Mouse (Mus musculus) stomach, embryonic 14.5 days (tissue): Measurements from ENCODE around the gene Hoxc6. TPM values are rescaled to one million over a fixed set of nuclear protein-coding genes. Genes with fewer than 3 reads are reported as not detected.

Source experiments
- ATAC-seq: fragments of 200-750 bp; cut with Nextera tagmentation; 2 replicates; pipeline ENCODE4 v1.8.0; 2017; ENCODE audit warnings: low read depth, moderate TSS enrichment; ENCODE audit not compliant: insufficient number of reproducible peaks, insufficient read depth, low FRiP score
- H3K27ac ChIP-seq: fragments of 300-500 bp; sonication (generic); 2 replicates; pipeline ENCODE4 v1.5.1; 2014; ENCODE audit warnings: mild to moderate bottlenecking, low read length, moderate library complexity, mixed read lengths
- H3K27me3 ChIP-seq: fragments of 300-500 bp; sonication (generic); 2 replicates; pipeline ENCODE4 v1.6.1; 2014; ENCODE audit warnings: low read length, control low read depth, mixed read lengths; ENCODE audit not compliant: control insufficient read depth, insufficient read depth
- H3K36me3 ChIP-seq: fragments of 300-500 bp; sonication (generic); 2 replicates; pipeline ENCODE4 v1.6.1; 2014; ENCODE audit warnings: mild to moderate bottlenecking, control low read depth, low read length, moderate library complexity, mixed read lengths; ENCODE audit not compliant: control insufficient read depth, insufficient read depth
- H3K4me1 ChIP-seq: fragments of 300-500 bp; sonication (generic); 2 replicates; pipeline ENCODE4 v1.6.1; 2014; ENCODE audit warnings: low read length, control low read depth, mixed read lengths; ENCODE audit not compliant: control insufficient read depth, insufficient read depth
- H3K4me2 ChIP-seq: fragments of 300-500 bp; sonication (generic); replicated peaks from 2 replicates; pipeline ENCODE4 v1.6.1; 2014; ENCODE audit warnings: low read depth, low read length, control low read depth
- H3K4me3 ChIP-seq: fragments of 300-500 bp; sonication (generic); 2 replicates; pipeline ENCODE4 v1.5.1; 2014; ENCODE audit warnings: low read depth, low read length, control low read depth
- H3K9ac ChIP-seq: fragments of 300-500 bp; sonication (generic); replicated peaks from 2 replicates; pipeline ENCODE4 v1.6.1; 2014; ENCODE audit warnings: low read depth, mild to moderate bottlenecking, control low read depth, low read length, moderate library complexity, mixed read lengths
- H3K9me3 ChIP-seq: fragments of 300-500 bp; sonication (generic); 2 replicates; pipeline ENCODE4 v1.6.1; 2016; ENCODE audit warnings: low read depth, low read length, control low read depth; ENCODE audit not compliant: control insufficient read depth
- WGBS: fragments of 180-500 bp; shearing (Covaris S2); extraction: QIAGEN DNeasy Blood & Tissue Kit; methylation state at CpG from one replicate; pipeline ENCODE4 v1.1.7; 2014; 5-methylcytosine and 5-hydroxymethylcytosine counted together
- polyA plus RNA-seq: library from polyadenylated mRNA; unstranded; fragments of >200 nt; fragmentation: Nextera tagmentation; extraction: Ambion mirVana; gene quantifications from 2 replicates; pipeline ENCODE4 v1.2.1, GENCODE M21; 2014

The Hoxc6 gene
- polyA plus RNA-seq, result 4.8 and 5.5 TPM in 2 replicates

- H3K4me3 ChIP-seq, result peak within 1 kb of the TSS; percentile 42
- H3K4me2 ChIP-seq, result peak within 1 kb of the TSS; percentile 76
- no peaks in the 10 kb centered on the region for H3K36me3 ChIP-seq
- peaks cover 82% of the 10 kb centered on the region for H3K27me3 ChIP-seq
- ATAC-seq, result no peak
- 2% methylated on average over 19 of the region's 19 CpGs for WGBS
- no peak within 1 kb of the TSS for H3K9ac ChIP-seq
- no peaks in the 10 kb centered on the region for H3K9me3 ChIP-seq
- peaks cover 8% of the 10 kb centered on the region; the same call in 1 of the 2 replicates for H3K4me1 ChIP-seq
- no peak within 1 kb of the TSS for H3K27ac ChIP-seq
Observed at GRCm38 (mm10) chr15:102997939-102998355, at the start of gene Hoxc6. Hoxc6 (plus strand) TSS chr15:102998257.

- no peak for ATAC-seq
- Histone ChIP-seq H3K4me1 (no peaks in the 10 kb centered on the region), H3K4me2 (no peak overlapping the region), H3K27ac (no peak overlapping the region), H3K9me3 (no peaks in the 10 kb centered on the region), H3K4me3 (no peak overlapping the region), H3K36me3 (no peaks in the 10 kb centered on the region), H3K27me3 (peaks cover 82% of the 10 kb centered on the region), H3K9ac (no peak overlapping the region)
- 16% methylated on average over 2 of the region's 2 CpGs for WGBS
Observed at GRCm38 (mm10) chr15:102948842-102949241, 49.2 kb upstream of the Hoxc6 start.

GRCm38 (mm10) chr15:102949696-102950095 lies 48.4 kb upstream of the Hoxc6 start:
- no peak for ATAC-seq
- WGBS, result under 1% methylated on average over 20 of the region's 20 CpGs
- Histone ChIP-seq H3K4me3 (no peak overlapping the region), H3K27ac (no peak overlapping the region), H3K36me3 (no peaks in the 10 kb centered on the region), H3K4me2 (no peak overlapping the region), H3K9me3 (no peaks in the 10 kb centered on the region), H3K9ac (no peak overlapping the region), H3K27me3 (peaks cover 80% of the 10 kb centered on the region), H3K4me1 (no peaks in the 10 kb centered on the region)

- ATAC-seq, result no peak
- 6% methylated on average over 2 of the region's 2 CpGs for WGBS
Observed at GRCm38 (mm10) chr15:102950877-102951276, 47.2 kb upstream of the Hoxc6 start.

GRCm38 (mm10) chr15:102953561-102953960 lies 44.5 kb upstream of the Hoxc6 start:
- H3K27ac ChIP-seq, result no peak overlapping the region
- no peaks in the 10 kb centered on the region for H3K4me1 ChIP-seq
- peaks cover 72% of the 10 kb centered on the region for H3K27me3 ChIP-seq
- no peak overlapping the region for H3K4me3 ChIP-seq
- no peak for ATAC-seq
- 3% methylated on average over 6 of the region's 6 CpGs for WGBS
- H3K36me3 ChIP-seq, result no peaks in the 10 kb centered on the region
- H3K9me3 ChIP-seq, result no peaks in the 10 kb centered on the region
- no peak overlapping the region for H3K9ac ChIP-seq
- H3K4me2 ChIP-seq, result no peak overlapping the region

More at GRCm38 (mm10) chr15:102950877-102951276, 47.2 kb upstream of the Hoxc6 start:
- Histone ChIP-seq H3K27ac (no peak overlapping the region), H3K27me3 (peaks cover 75% of the 10 kb centered on the region), H3K36me3 (no peaks in the 10 kb centered on the region), H3K4me2 (no peak overlapping the region), H3K4me3 (no peak overlapping the region), H3K4me1 (no peaks in the 10 kb centered on the region), H3K9ac (no peak overlapping the region), H3K9me3 (no peaks in the 10 kb centered on the region)

GRCm38 (mm10) chr15:102954192-102955006 lies 43.7 kb upstream of the Hoxc6 start, which contains the start of gene Hoxc11:
Hoxc11 (plus strand) TSS chr15:102954427.
- H3K9ac ChIP-seq, result no peak within 1 kb of the TSS
- peaks cover 69% of the 10 kb centered on the region for H3K27me3 ChIP-seq
- WGBS, result under 1% methylated on average over 57 of the region's 57 CpGs
- no peaks in the 10 kb centered on the region for H3K9me3 ChIP-seq
- ATAC-seq, result no peak
- H3K4me2 ChIP-seq, result no peak within 1 kb of the TSS
- H3K4me1 ChIP-seq, result no peaks in the 10 kb centered on the region
- no peak within 1 kb of the TSS for H3K4me3 ChIP-seq
- H3K36me3 ChIP-seq, result no peaks in the 10 kb centered on the region
- H3K27ac ChIP-seq, result no peak within 1 kb of the TSS

GRCm38 (mm10) chr15:102955007-102955382 lies 43.1 kb upstream of the Hoxc6 start:
- H3K36me3 ChIP-seq, result no peaks in the 10 kb centered on the region
- H3K4me1 ChIP-seq, result no peaks in the 10 kb centered on the region
- H3K27ac ChIP-seq, result no peak overlapping the region
- no peak for ATAC-seq
- no peak overlapping the region for H3K9ac ChIP-seq
- H3K9me3 ChIP-seq, result no peaks in the 10 kb centered on the region
- H3K4me3 ChIP-seq, result no peak overlapping the region
- H3K27me3 ChIP-seq, result peaks cover 70% of the 10 kb centered on the region
- H3K4me2 ChIP-seq, result no peak overlapping the region
- WGBS, result under 1% methylated on average over 28 of the region's 28 CpGs

- H3K27me3 ChIP-seq, result peaks cover 72% of the 10 kb centered on the region
- no peak overlapping the region for H3K27ac ChIP-seq
- no peak overlapping the region for H3K9ac ChIP-seq
- under 1% methylated on average over 40 of the region's 40 CpGs for WGBS
- ATAC-seq, result no peak
- H3K36me3 ChIP-seq, result no peaks in the 10 kb centered on the region
- H3K9me3 ChIP-seq, result no peaks in the 10 kb centered on the region
- H3K4me2 ChIP-seq, result no peak overlapping the region
- H3K4me3 ChIP-seq, result no peak overlapping the region
- H3K4me1 ChIP-seq, result no peaks in the 10 kb centered on the region
Observed at GRCm38 (mm10) chr15:102955833-102956640, 42.0 kb upstream of the Hoxc6 start.
